Mouse (Mus musculus): ENCODE results near the gene Prss57. TPM values are rescaled to one million over a fixed set of nuclear protein-coding genes. Genes with fewer than 3 reads are reported as not detected.

Gene Prss57
- total and polyA plus RNA-seq, 3 experiments = 0.05 TPM; not detected in 2

DNA sequence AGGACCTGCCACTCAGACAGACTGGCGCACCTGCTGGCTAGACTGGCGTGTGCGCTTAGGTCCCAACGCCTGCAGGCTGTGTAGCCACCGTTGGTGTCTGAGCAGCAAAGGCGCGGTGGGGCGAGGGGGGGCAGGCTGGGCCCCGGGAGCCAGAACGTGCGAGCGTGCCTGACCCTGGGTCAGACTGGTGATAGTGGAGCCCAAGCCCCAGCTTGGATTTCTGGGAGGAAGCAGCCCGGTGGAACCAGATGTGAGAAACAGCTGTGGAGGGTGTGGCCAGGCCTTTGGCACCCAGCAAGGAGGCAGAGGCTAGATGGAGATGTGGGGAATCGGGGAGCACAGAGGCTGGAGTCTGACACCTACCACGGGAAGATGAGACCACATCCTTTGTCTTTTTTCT lies 6.6 kb upstream of the Prss57 start:
- DNase-seq (ENCODE audit: low spot score) = no peak
- H3K36me3 ChIP-seq (replicated peaks) = no peaks in the 10 kb centered on the region
- H3K27me3 ChIP-seq (ENCODE audit: insufficient read depth, low read length) = peaks cover 54% of the 10 kb centered on the region
- TF ChIP-seq GATA1 (IDR thresholded peaks at IDR 0.05; ENCODE audit: borderline replicate concordance, low read length) = no peak
- no peak for TF ChIP-seq GATA2 (IDR thresholded peaks at IDR 0.05; ENCODE audit: borderline replicate concordance, low read depth, low read length)
- H3K9me3 ChIP-seq (replicated peaks) = 0 out of 2 replicates have a peak, but pooled peaks cover 2% of the 10 kb centered on the region
- H3K4me1 ChIP-seq (ENCODE audit: insufficient read depth, low read depth, low read length) = peaks cover 37% of the 10 kb centered on the region
- no peak overlapping the region for H3K4me3 ChIP-seq (ENCODE audit: low read depth, low read length)
- no peak for ATAC-seq (ENCODE audit: extremely low read depth, insufficient number of reproducible peaks, low FRiP score, poor library complexity, severe bottlenecking)

DNA sequence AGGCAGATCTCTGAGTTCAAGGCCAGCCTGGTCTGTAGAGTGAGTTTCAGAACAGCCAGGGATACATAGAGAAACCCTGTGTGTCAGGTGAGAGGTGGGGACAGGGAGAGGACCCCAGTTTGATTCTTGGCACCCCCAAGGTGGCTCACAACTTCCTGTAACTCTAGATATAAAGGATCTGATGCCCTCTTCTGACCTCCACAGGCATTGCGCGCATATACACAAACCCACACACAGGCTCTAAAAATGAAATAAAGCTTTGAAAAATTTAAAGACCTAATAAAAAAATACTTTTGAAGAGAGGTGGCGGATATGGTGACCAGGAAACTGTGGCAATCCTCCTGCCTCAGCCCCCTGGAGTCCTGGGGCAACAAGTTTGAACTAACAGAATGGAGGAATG lies 5.1 kb upstream of the Prss57 start:
- no peak overlapping the region for H3K4me3 ChIP-seq (ENCODE audit: low read depth, low read length)
- TF ChIP-seq GATA1 (IDR thresholded peaks at IDR 0.05; ENCODE audit: borderline replicate concordance, low read length) (no peak), CTCF (IDR thresholded peaks at IDR 0.05; ENCODE audit: low read depth, low read length) (no peak), POLR2AphosphoS5 (IDR thresholded peaks at IDR 0.05; ENCODE audit: insufficient replicate concordance, low read depth, low read length) (no peak), GATA2 (IDR thresholded peaks at IDR 0.05; ENCODE audit: borderline replicate concordance, low read depth, low read length) (no peak), TAL1 (conservative IDR thresholded peaks at IDR 0.05; ENCODE audit: low read depth, low read length) (no peak)
- H3K27me3 ChIP-seq (ENCODE audit: insufficient read depth, low read length) = peaks cover 44% of the 10 kb centered on the region
- H3K4me1 ChIP-seq (ENCODE audit: insufficient read depth, low read depth, low read length) = peaks cover 34% of the 10 kb centered on the region
- DNase-seq (ENCODE audit: low spot score) (no peak), ATAC-seq (ENCODE audit: extremely low read depth, insufficient number of reproducible peaks, low FRiP score, poor library complexity, severe bottlenecking) (no peak)
- no peaks in the 10 kb centered on the region for H3K36me3 ChIP-seq (replicated peaks)
- H3K9me3 ChIP-seq (replicated peaks) = 0 out of 2 replicates have a peak, but pooled peaks cover 2% of the 10 kb centered on the region

DNA sequence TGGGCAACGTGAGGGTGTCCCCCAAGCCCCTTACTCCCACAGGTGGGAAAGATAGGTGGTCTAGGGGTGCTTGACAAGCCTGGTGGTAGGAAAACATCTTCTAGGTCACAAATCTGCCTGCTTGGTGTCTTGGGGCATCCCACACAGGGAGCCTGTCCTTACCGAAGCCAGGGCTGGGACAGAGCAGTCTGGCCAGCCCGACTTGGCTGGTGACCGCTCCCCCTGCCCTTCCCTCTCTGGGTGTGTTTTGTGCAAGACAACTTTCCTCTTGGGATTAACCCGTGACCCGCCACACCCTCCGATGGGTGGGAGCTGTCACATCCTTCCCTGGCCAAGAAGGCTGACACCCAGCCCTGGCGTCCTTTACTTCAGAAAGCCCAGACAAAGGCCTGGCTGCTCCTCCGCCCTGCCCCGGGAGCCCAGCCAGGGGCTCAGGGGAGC lies 3.8 kb upstream of the Prss57 start:
- Histone ChIP-seq H3K4me1 (ENCODE audit: insufficient read depth, low read depth, low read length) (peaks cover 34% of the 10 kb centered on the region), H3K9me3 (replicated peaks) (0 out of 2 replicates have a peak, but pooled peaks cover 2% of the 10 kb centered on the region), H3K4me3 (ENCODE audit: low read depth, low read length) (no peak overlapping the region), H3K27me3 (ENCODE audit: insufficient read depth, low read length) (peaks cover 44% of the 10 kb centered on the region), H3K36me3 (replicated peaks) (no peaks in the 10 kb centered on the region)
- TF ChIP-seq POLR2AphosphoS5 (IDR thresholded peaks at IDR 0.05; ENCODE audit: insufficient replicate concordance, low read depth, low read length) (no peak), TAL1 (conservative IDR thresholded peaks at IDR 0.05; ENCODE audit: low read depth, low read length) (no peak), GATA2 (IDR thresholded peaks at IDR 0.05; ENCODE audit: borderline replicate concordance, low read depth, low read length) (no peak), GATA1 (IDR thresholded peaks at IDR 0.05; ENCODE audit: borderline replicate concordance, low read length) (no peak), CTCF (IDR thresholded peaks at IDR 0.05; ENCODE audit: low read depth, low read length) (no peak)
- ATAC-seq (ENCODE audit: extremely low read depth, insufficient number of reproducible peaks, low FRiP score, poor library complexity, severe bottlenecking) (no peak), DNase-seq (ENCODE audit: low spot score) (no peak)

DNA sequence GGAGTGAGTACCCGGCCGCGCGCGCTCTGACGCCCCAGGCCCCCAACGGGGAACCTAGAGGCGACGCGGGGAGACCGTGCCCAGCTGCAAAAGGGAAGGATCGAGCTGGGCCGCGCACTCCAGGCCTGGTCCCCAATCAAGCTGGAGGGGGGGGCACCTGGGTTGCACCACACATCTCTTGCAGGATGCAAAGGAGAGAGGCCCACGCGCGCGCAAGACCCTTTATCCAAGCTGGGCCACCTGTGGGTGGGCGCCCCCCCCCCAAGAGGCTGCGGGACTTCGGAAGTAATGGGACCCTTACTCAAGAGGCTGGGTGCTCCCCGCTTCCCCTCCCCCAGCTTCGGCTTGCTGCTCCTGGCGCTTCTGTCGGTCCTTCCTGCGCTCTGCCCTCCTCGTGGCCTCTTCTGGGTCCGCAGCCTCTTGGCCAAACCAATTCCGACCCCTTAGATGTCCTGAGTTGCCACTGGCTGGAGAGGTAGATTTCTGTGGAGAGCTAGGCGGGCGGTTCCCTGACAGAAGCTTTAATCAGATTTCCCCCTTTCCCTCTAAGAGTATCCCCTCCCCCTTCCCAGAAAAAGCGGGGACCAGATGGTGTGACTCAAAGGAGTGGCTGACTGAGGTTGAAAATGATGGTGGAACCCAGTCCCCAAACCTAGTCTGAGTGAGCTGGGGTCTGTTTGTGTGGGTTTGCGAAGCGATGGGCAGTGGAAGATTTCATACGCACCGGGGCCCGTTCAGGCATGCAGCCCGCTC lies 3.2 kb upstream of the Prss57 start:
- Histone ChIP-seq H3K4me1 (ENCODE audit: insufficient read depth, low read depth, low read length) (peaks cover 34% of the 10 kb centered on the region), H3K27me3 (ENCODE audit: insufficient read depth, low read length) (peaks cover 45% of the 10 kb centered on the region), H3K4me3 (ENCODE audit: low read depth, low read length) (peak overlapping the region; percentile 70), H3K9me3 (replicated peaks) (0 out of 2 replicates have a peak, but pooled peaks cover 2% of the 10 kb centered on the region), H3K36me3 (replicated peaks) (no peaks in the 10 kb centered on the region)
- no peak for TF ChIP-seq TAL1 (conservative IDR thresholded peaks at IDR 0.05; ENCODE audit: low read depth, low read length)
- TF ChIP-seq GATA1 (IDR thresholded peaks at IDR 0.05; ENCODE audit: borderline replicate concordance, low read length) = no peak
- TF ChIP-seq POLR2AphosphoS5 (IDR thresholded peaks at IDR 0.05; ENCODE audit: insufficient replicate concordance, low read depth, low read length) = no peak
- TF ChIP-seq CTCF (IDR thresholded peaks at IDR 0.05; ENCODE audit: low read depth, low read length) = no peak
- TF ChIP-seq GATA2 (IDR thresholded peaks at IDR 0.05; ENCODE audit: borderline replicate concordance, low read depth, low read length) = no peak
- no peak for ATAC-seq (ENCODE audit: extremely low read depth, insufficient number of reproducible peaks, low FRiP score, poor library complexity, severe bottlenecking)
- no peak for DNase-seq (ENCODE audit: low spot score)

DNA sequence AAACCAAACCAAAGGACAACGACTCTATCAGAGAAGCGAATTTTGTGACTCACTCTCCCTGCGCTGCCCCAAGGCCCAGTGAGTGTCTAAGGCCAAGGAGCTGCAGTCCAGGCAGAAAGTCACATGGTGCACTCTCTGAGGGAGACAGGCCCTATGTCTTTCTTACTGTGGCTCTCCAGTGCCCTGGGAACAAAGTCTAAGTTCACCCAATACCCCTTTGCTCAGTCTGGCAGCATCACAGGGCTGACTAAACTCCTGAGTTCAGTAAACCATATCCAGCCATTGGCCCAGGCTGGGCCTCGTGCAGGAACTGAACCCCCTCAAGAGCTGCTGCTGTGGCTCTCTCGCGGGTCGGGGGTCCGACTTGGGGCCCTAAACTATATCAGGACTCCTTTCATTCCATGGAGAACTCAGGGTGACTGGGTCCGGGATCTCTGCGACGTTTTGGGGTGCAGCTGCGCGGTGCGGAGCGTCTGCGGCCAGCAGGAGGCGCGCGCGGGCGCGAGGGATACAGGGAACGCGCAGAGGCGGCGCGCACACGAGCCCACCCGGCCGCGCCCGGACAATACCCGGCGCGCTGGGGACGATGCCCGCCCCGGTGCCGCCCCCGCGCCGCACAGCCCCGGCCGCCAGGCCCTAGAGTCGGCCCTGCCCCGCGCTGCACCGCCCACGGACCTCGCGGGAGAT lies 2.4 kb upstream of the Prss57 start, which contains the start of gene Palm:
Gene Palm (plus strand): TSS at position 522 of the 687 bp plus-strand sequence.
- TF ChIP-seq CTCF (IDR thresholded peaks at IDR 0.05; ENCODE audit: low read depth, low read length) (peak; percentile 60; the same call in 1 of the 2 replicates), GATA1 (IDR thresholded peaks at IDR 0.05; ENCODE audit: borderline replicate concordance, low read length) (no peak)

DNA sequence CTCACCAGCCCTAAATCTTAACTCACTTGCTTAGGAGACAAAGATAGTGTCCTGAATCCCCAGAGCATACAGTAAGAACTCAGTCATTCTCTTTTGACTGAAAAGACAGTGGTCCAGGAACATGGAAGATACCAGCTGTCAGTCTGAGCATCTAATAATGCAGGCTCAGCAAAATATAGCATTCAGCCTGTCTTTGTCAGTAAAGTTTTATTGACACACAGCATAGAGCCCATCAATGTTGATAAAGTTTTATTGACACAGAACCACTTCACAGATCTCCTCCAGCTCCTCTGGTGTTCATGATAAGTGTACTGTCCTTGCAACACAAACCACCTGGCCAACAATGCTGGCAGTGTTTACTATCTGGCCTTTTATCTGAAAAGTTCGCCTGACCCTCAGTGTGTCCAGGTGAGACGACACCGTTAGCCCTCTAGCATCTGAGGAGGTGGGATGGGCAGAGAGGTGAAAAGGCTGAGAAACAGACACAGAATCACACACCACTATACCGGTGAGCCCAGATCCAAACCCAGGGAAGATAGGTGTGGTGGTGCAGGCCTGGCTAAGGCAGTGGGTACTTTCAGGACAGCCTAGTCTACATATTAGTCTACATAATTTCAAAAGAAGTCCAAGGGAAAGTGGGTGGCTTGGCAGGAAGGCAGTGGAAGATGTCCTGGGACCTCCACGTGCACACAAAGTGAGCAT lies 1.7 kb upstream of the Prss57 start:
- TF ChIP-seq GATA2 (IDR thresholded peaks at IDR 0.05; ENCODE audit: borderline replicate concordance, low read depth, low read length) = no peak
- TF ChIP-seq GATA1 (IDR thresholded peaks at IDR 0.05; ENCODE audit: borderline replicate concordance, low read length) = no peak
- TF ChIP-seq TAL1 (conservative IDR thresholded peaks at IDR 0.05; ENCODE audit: low read depth, low read length) = no peak
- no peak overlapping the region for H3K4me3 ChIP-seq (ENCODE audit: low read depth, low read length)
- 0 out of 2 replicates have a peak, but pooled peaks cover 2% of the 10 kb centered on the region for H3K9me3 ChIP-seq (replicated peaks)
- peaks cover 43% of the 10 kb centered on the region for H3K27me3 ChIP-seq (ENCODE audit: insufficient read depth, low read length)
- DNase-seq (ENCODE audit: low spot score) (no peak), ATAC-seq (ENCODE audit: extremely low read depth, insufficient number of reproducible peaks, low FRiP score, poor library complexity, severe bottlenecking) (no peak)
- no peaks in the 10 kb centered on the region for H3K36me3 ChIP-seq (replicated peaks)
- peaks cover 30% of the 10 kb centered on the region for H3K4me1 ChIP-seq (ENCODE audit: insufficient read depth, low read depth, low read length)

More for the DNA sequence above, 2.4 kb upstream of the Prss57 start, which contains the start of gene Palm:
- H3K4me1 ChIP-seq (ENCODE audit: insufficient read depth, low read depth, low read length) = peaks cover 37% of the 10 kb centered on the region
- peak; percentile 68 for DNase-seq (ENCODE audit: low spot score)
- peaks cover 46% of the 10 kb centered on the region for H3K27me3 ChIP-seq (ENCODE audit: insufficient read depth, low read length)
- H3K36me3 ChIP-seq (replicated peaks) = no peaks in the 10 kb centered on the region
- 0 out of 2 replicates have a peak, but pooled peaks cover 2% of the 10 kb centered on the region for H3K9me3 ChIP-seq (replicated peaks)
- H3K4me3 ChIP-seq (ENCODE audit: low read depth, low read length) = peak within 1 kb of the TSS; percentile 70
- ATAC-seq (ENCODE audit: extremely low read depth, insufficient number of reproducible peaks, low FRiP score, poor library complexity, severe bottlenecking) = no peak

All from G1E (cell line).